Mouse (Mus musculus): ENCODE data around the gene Prkca. TPM values are rescaled to one million over a fixed set of nuclear protein-coding genes. Genes with fewer than 3 reads are reported as not detected.

Prkca gene
- polyA plus RNA-seq, 1 experiment from 2014 or later = 13.5 TPM

DNA sequence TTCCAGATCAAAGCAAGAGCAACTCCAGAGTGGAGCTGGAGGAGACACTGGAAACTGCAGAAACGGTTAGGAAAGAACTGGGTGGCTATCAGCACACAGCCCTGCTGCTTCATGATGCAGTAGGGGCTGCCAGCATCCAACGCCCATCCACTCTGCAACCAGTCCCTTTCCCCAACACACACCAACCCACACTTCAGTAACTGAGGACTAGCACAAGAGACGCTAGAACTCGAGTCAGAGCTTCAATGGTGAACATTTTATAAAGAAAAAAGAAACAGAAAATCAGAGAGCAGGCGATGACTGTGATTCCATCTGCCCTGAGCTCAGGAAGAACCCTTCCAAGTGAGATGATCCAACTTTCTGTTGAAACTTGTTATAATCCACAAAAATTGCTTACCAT lies 31.2 kb downstream of the Prkca start:
- Histone ChIP-seq H3K9ac (ENCODE audit: low read depth, low read length) (no peak overlapping the region), H3K9me3 (ENCODE audit: control insufficient read depth, low read length) (no peaks in the 10 kb centered on the region), H3K36me3 (ENCODE audit: control insufficient read depth, insufficient read depth, low read length) (no peaks in the 10 kb centered on the region), H3K4me3 (ENCODE audit: low read depth, low read length) (no peak overlapping the region), H3K4me2 (ENCODE audit: low read depth, low read length) (no peak overlapping the region), H3K4me1 (ENCODE audit: control insufficient read depth, insufficient read depth, low read length) (no peaks in the 10 kb centered on the region; the same call in 1 of the 2 replicates), H3K27me3 (replicated peaks; ENCODE audit: control insufficient read depth, insufficient read depth, low read length) (no peaks in the 10 kb centered on the region), H3K27ac (replicated peaks; ENCODE audit: low read depth, low read length) (no peak overlapping the region)
- ATAC-seq (ENCODE audit: low read depth) (no peak), DNase-seq (ENCODE audit: low spot score) (no peak)
- WGBS = 70% methylated on average over 5 of the region's 5 CpGs

DNA sequence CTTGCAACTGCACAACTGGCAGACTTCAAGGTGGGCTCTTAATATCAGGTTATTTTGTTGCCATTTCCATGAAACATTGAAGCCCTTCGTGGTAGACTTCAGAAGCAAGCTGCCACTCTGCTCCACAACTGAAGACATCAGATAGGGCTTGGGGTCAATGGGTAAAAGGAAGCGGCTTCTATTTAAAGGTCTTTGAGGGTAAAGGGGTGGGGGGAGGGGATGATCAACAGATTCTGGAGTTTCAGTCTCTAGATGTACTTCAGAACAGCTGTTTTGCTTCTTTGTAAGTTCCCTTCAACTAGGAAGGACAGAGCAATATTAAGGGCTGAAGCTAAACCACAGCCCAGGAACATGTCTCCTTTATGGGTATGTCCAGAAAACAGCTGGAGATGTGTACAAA lies 31.8 kb downstream of the Prkca start:
- WGBS = 49% methylated on average over 2 of the region's 2 CpGs
- no peak for DNase-seq (ENCODE audit: low spot score)

DNA sequence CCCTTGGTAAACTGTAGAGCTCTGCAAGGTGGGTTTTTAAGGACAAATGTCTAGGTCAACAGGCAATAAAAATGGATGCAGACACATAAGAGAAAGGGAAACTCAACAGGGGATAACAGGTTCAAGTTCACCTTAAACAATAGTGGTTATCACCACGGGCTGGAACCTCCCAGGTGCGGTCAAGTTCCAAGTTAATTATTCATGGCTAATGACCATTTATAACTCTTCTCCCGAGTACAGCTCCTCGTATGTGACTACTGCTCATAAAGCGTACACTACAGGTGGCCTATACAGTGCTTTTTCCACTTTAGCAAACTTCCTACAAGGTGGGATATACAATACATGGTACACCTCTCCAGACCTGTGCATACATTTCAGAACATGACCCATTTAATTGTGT lies 33.9 kb downstream of the Prkca start:
- WGBS = 90% methylated on average over 5 of the region's 5 CpGs
- Histone ChIP-seq H3K4me1 (ENCODE audit: control insufficient read depth, insufficient read depth, low read length) (no peaks in the 10 kb centered on the region; the same call in 1 of the 2 replicates), H3K9ac (ENCODE audit: low read depth, low read length) (no peak overlapping the region), H3K9me3 (ENCODE audit: control insufficient read depth, low read length) (no peaks in the 10 kb centered on the region), H3K36me3 (ENCODE audit: control insufficient read depth, insufficient read depth, low read length) (no peaks in the 10 kb centered on the region), H3K27me3 (replicated peaks; ENCODE audit: control insufficient read depth, insufficient read depth, low read length) (no peaks in the 10 kb centered on the region), H3K4me3 (ENCODE audit: low read depth, low read length) (no peak overlapping the region), H3K27ac (replicated peaks; ENCODE audit: low read depth, low read length) (no peak overlapping the region), H3K4me2 (ENCODE audit: low read depth, low read length) (no peak overlapping the region)
- DNase-seq (ENCODE audit: low spot score) = no peak
- no peak for ATAC-seq (ENCODE audit: low read depth)

More for the DNA sequence above, 31.8 kb downstream of the Prkca start:
- no peaks in the 10 kb centered on the region for H3K9me3 ChIP-seq (ENCODE audit: control insufficient read depth, low read length)
- no peak overlapping the region for H3K4me3 ChIP-seq (ENCODE audit: low read depth, low read length)
- no peaks in the 10 kb centered on the region for H3K36me3 ChIP-seq (ENCODE audit: control insufficient read depth, insufficient read depth, low read length)
- H3K4me2 ChIP-seq (ENCODE audit: low read depth, low read length) = no peak overlapping the region
- no peak overlapping the region for H3K9ac ChIP-seq (ENCODE audit: low read depth, low read length)
- H3K4me1 ChIP-seq (ENCODE audit: control insufficient read depth, insufficient read depth, low read length) = no peaks in the 10 kb centered on the region; the same call in 1 of the 2 replicates
- no peaks in the 10 kb centered on the region for H3K27me3 ChIP-seq (replicated peaks; ENCODE audit: control insufficient read depth, insufficient read depth, low read length)
- ATAC-seq (ENCODE audit: low read depth) = no peak
- H3K27ac ChIP-seq (replicated peaks; ENCODE audit: low read depth, low read length) = no peak overlapping the region

DNA sequence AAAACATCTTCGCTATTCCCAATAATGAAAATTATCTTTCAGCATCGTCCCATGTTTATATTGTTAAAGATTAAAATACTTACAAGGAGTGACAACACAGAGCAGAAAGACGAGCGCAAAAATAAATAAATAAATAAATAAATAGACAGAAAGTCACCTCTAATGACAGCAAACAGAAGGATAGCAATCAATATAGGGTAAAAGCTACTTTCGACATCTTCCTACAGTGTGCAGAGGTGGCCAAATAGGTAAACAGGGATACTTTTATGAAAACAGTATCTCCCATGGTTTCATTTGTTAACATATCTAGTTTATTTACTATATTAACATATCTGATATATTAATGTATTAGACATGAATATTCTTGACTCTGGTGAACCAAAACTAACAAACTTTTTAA lies 35.5 kb downstream of the Prkca start:
- ATAC-seq (ENCODE audit: low read depth) (no peak), DNase-seq (ENCODE audit: low spot score) (no peak)
- 95% methylated on average over 5 of the region's 5 CpGs for WGBS
- no peak overlapping the region for H3K9ac ChIP-seq (ENCODE audit: low read depth, low read length)
- no peak overlapping the region for H3K4me2 ChIP-seq (ENCODE audit: low read depth, low read length)
- no peaks in the 10 kb centered on the region for H3K9me3 ChIP-seq (ENCODE audit: control insufficient read depth, low read length)
- no peak overlapping the region for H3K4me3 ChIP-seq (ENCODE audit: low read depth, low read length)
- H3K36me3 ChIP-seq (ENCODE audit: control insufficient read depth, insufficient read depth, low read length) = no peaks in the 10 kb centered on the region
- no peaks in the 10 kb centered on the region for H3K27me3 ChIP-seq (replicated peaks; ENCODE audit: control insufficient read depth, insufficient read depth, low read length)
- H3K4me1 ChIP-seq (ENCODE audit: control insufficient read depth, insufficient read depth, low read length) = no peaks in the 10 kb centered on the region
- H3K27ac ChIP-seq (replicated peaks; ENCODE audit: low read depth, low read length) = no peak overlapping the region

DNA sequence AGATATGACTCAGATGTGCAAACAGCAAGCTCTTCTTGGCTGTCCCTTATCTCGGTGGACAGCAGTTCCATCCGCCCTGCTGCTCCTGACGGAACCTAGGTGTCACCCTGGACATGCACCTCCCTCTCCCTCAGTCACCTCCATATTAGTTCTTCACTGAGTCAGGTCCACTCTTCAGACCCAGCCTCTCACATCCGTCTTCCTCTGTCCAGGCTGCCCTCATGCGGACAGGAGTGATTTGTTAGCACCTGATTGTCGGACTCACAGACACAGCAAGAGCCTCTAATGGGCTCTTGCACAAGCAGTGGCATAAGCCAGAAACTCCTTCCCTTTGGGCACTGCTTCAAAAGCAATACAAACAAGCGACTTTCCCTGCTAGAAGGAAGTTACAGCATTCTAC lies 36.5 kb downstream of the Prkca start:
- DNase-seq (ENCODE audit: low spot score) (no peak), ATAC-seq (ENCODE audit: low read depth) (no peak)
- 82% methylated on average over 7 of the region's 7 CpGs for WGBS
- H3K9me3 ChIP-seq (ENCODE audit: control insufficient read depth, low read length) = no peaks in the 10 kb centered on the region
- H3K9ac ChIP-seq (ENCODE audit: low read depth, low read length) = no peak overlapping the region
- no peak overlapping the region for H3K4me3 ChIP-seq (ENCODE audit: low read depth, low read length)
- peaks cover 6% of the 10 kb centered on the region; the same call in 1 of the 2 replicates for H3K4me1 ChIP-seq (ENCODE audit: control insufficient read depth, insufficient read depth, low read length)
- no peak overlapping the region for H3K4me2 ChIP-seq (ENCODE audit: low read depth, low read length)
- no peak overlapping the region for H3K27ac ChIP-seq (replicated peaks; ENCODE audit: low read depth, low read length)
- no peaks in the 10 kb centered on the region for H3K36me3 ChIP-seq (ENCODE audit: control insufficient read depth, insufficient read depth, low read length)
- H3K27me3 ChIP-seq (replicated peaks; ENCODE audit: control insufficient read depth, insufficient read depth, low read length) = no peaks in the 10 kb centered on the region

DNA sequence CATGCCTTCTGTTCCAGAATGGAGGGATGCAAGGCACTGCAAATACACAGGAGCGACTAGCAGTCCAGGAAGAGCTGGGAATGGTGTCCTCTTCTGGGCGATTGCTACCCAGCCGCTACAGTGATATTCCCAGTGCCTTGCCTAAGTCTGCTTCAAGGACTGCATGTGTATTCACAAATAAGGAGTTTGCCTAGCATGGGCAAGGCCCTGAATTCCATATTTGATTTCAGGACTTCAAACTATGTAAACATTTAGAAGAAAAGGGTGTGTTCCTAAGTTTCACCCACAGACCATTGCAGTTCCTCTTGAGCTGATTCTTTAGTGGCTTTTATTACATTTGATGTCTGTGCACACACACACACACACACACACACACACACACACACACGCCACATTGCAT lies 39.9 kb downstream of the Prkca start:
- DNase-seq (ENCODE audit: low spot score) = no peak
- ATAC-seq (ENCODE audit: low read depth) = no peak
- Histone ChIP-seq H3K4me2 (ENCODE audit: low read depth, low read length) (no peak overlapping the region), H3K27ac (replicated peaks; ENCODE audit: low read depth, low read length) (no peak overlapping the region), H3K36me3 (ENCODE audit: control insufficient read depth, insufficient read depth, low read length) (no peaks in the 10 kb centered on the region), H3K27me3 (replicated peaks; ENCODE audit: control insufficient read depth, insufficient read depth, low read length) (no peaks in the 10 kb centered on the region), H3K4me1 (ENCODE audit: control insufficient read depth, insufficient read depth, low read length) (peaks cover 25% of the 10 kb centered on the region), H3K9ac (ENCODE audit: low read depth, low read length) (no peak overlapping the region), H3K9me3 (ENCODE audit: control insufficient read depth, low read length) (no peaks in the 10 kb centered on the region), H3K4me3 (ENCODE audit: low read depth, low read length) (no peak overlapping the region)
- 90% methylated on average over 4 of the region's 4 CpGs for WGBS

DNA sequence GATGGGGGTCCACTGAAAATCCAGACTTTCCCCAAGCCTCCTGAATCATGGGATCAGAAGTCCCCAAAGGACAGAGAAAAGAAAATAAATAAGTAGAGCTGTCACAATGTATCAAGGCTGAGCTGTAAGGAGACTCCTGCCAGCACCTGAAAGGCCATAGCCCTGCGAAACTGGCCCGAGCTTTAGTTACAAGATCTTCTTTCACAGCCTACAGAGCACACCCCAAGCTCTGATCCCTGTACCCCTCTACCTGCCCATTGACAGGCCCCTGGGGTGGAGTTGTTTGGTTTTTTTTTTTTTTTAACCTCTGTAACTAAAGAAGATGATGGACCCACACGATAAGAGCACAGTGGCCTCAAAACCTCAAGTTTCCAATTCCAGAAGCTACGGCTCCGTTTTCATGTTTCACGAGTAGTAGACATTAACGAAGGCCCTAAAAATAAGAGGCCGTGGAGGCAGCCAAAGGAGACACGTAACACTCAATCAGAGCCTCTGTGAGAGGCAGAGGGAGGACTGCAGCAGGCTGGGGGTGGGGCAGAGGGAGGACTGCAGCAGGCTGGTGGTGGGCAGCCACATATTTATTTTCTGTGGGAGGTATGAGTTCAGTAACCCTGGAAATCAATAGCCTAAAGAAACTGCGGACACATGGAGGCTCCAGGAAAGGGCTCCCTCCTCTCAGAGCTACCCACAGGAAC lies 41.8 kb downstream of the Prkca start:
- H3K36me3 ChIP-seq (ENCODE audit: control insufficient read depth, insufficient read depth, low read length) = no peaks in the 10 kb centered on the region
- no peaks in the 10 kb centered on the region for H3K9me3 ChIP-seq (ENCODE audit: control insufficient read depth, low read length)
- H3K4me3 ChIP-seq (ENCODE audit: low read depth, low read length) = no peak overlapping the region
- peaks cover 25% of the 10 kb centered on the region for H3K4me1 ChIP-seq (ENCODE audit: control insufficient read depth, insufficient read depth, low read length)
- H3K27ac ChIP-seq (replicated peaks; ENCODE audit: low read depth, low read length) = no peak overlapping the region
- 60% methylated on average over 10 of the region's 10 CpGs for WGBS
- H3K4me2 ChIP-seq (ENCODE audit: low read depth, low read length) = no peak overlapping the region
- DNase-seq (ENCODE audit: low spot score) = no peak
- H3K9ac ChIP-seq (ENCODE audit: low read depth, low read length) = no peak overlapping the region
- H3K27me3 ChIP-seq (replicated peaks; ENCODE audit: control insufficient read depth, insufficient read depth, low read length) = no peaks in the 10 kb centered on the region
- ATAC-seq (ENCODE audit: low read depth) = no peak

DNA sequence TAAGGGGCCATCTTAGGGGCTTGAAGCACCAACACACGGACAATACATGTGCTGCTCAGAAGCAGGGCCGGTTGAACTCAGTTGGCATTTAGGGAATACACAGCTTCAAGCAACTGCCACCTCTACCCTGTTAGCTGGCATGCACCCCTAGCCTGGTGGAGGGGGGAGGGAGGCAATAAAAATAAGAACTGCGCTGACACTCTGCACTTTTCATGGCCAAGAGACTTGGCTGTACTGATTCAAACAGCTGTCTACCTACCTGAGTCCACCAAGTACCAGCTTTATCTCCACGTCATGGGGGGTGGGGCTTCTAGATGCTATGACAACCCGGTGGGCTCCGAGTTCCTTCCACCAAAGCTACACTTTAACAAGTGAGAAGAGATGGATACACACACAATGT lies 42.7 kb downstream of the Prkca start:
- Histone ChIP-seq H3K9me3 (ENCODE audit: control insufficient read depth, low read length) (no peaks in the 10 kb centered on the region), H3K27me3 (replicated peaks; ENCODE audit: control insufficient read depth, insufficient read depth, low read length) (no peaks in the 10 kb centered on the region), H3K36me3 (ENCODE audit: control insufficient read depth, insufficient read depth, low read length) (no peaks in the 10 kb centered on the region), H3K4me2 (ENCODE audit: low read depth, low read length) (no peak overlapping the region), H3K9ac (ENCODE audit: low read depth, low read length) (no peak overlapping the region), H3K27ac (replicated peaks; ENCODE audit: low read depth, low read length) (no peak overlapping the region), H3K4me3 (ENCODE audit: low read depth, low read length) (no peak overlapping the region), H3K4me1 (ENCODE audit: control insufficient read depth, insufficient read depth, low read length) (peaks cover 25% of the 10 kb centered on the region)
- WGBS = 83% methylated on average over 6 of the region's 6 CpGs
- ATAC-seq (ENCODE audit: low read depth) (no peak), DNase-seq (ENCODE audit: low spot score) (no peak)

DNA sequence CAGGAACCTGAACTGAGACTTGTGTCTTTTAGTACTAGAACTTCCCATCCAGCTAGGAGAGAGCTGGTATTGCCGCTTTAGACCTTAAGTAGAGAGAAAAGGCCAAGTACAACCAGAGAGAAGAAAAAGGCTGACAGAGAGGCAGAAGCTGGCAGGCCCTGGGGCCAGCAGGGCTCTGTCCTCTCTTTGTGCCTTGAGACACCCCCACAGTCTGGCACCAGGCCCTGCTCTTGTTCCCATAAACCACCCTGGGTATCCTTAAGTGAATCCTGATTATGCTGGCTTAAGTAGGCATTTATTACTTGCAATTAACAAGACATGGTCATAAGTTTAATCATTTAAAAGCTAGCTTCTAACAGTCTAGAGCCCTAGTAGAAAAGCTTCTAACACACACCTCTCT lies 43.3 kb downstream of the Prkca start:
- no peaks in the 10 kb centered on the region for H3K36me3 ChIP-seq (ENCODE audit: control insufficient read depth, insufficient read depth, low read length)
- ATAC-seq (ENCODE audit: low read depth) = no peak

More for the DNA sequence above, 43.3 kb downstream of the Prkca start:
- no peaks in the 10 kb centered on the region for H3K9me3 ChIP-seq (ENCODE audit: control insufficient read depth, low read length)
- H3K4me2 ChIP-seq (ENCODE audit: low read depth, low read length) = no peak overlapping the region
- H3K4me1 ChIP-seq (ENCODE audit: control insufficient read depth, insufficient read depth, low read length) = peaks cover 25% of the 10 kb centered on the region
- no peak overlapping the region for H3K9ac ChIP-seq (ENCODE audit: low read depth, low read length)
- H3K4me3 ChIP-seq (ENCODE audit: low read depth, low read length) = no peak overlapping the region
- DNase-seq (ENCODE audit: low spot score) = no peak
- H3K27me3 ChIP-seq (replicated peaks; ENCODE audit: control insufficient read depth, insufficient read depth, low read length) = no peaks in the 10 kb centered on the region
- 100% methylated on average over 1 of the region's 1 CpGs for WGBS
- H3K27ac ChIP-seq (replicated peaks; ENCODE audit: low read depth, low read length) = no peak overlapping the region

All from embryonic facial prominence, embryonic 14.5 days (tissue).